8 mouse cellular contexts compared by ENCODE assay signal in the genomic region with DNA sequence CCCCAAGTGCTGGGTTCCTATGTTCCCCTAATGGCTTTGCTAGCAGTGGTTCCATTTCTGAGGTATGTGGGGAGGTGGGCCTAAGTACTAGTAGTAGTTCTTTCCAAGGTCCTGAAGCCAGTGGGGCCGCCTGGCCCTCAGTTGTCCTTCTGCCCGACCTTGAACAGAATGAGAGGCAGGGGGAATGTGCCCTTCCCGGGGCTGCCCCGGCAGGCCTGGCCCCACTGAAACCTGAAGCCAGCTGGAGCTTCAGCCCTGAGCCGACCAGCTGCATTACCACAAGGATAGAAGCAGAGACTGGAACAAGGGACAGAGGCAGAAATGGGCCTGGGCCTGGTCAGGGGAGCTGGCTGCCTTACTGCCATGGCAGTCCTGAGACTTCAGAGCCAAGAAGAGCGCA. TPM values are rescaled to one million over a fixed set of nuclear protein-coding genes. Genes with fewer than 3 reads are reported as not detected.
DNase-seq lines count a peak whose midpoint lies in the region; ATAC-seq lines count a peak whose summit lies in the region.

No protein-coding gene starts in this region.

- H3K36me3 ChIP-seq in midbrain, embryonic 15.5 days (replicated peaks) = peaks cover 14% of the 10 kb centered on the region

- H3K4me2 ChIP-seq in midbrain, embryonic 15.5 days = no peak overlapping the region

- no peak overlapping the region for H3K4me3 ChIP-seq in midbrain, embryonic 15.5 days

- ATAC-seq in midbrain, embryonic 15.5 days (replicated peaks) = no peak
- ATAC-seq in erythroid progenitor cell, adult 5-6 weeks (replicated peaks; ENCODE audit: low FRiP score, poor library complexity, severe bottlenecking) = no peak

- H3K27me3 ChIP-seq in midbrain, embryonic 15.5 days (replicated peaks) = no peaks in the 10 kb centered on the region

- WGBS in midbrain, embryonic 15.5 days = 67% methylated on average over 6 of the region's 6 CpGs

- H3K9ac ChIP-seq in midbrain, embryonic 15.5 days = no peak overlapping the region

- peak overlapping the region; percentile 52 for H3K27ac ChIP-seq in midbrain, embryonic 15.5 days

- peaks cover 45% of the 10 kb centered on the region for H3K4me1 ChIP-seq in midbrain, embryonic 15.5 days

- peak; percentile 48 to 59 for DNase-seq in heart, adult 18-20 months
- DNase-seq in heart, adult 8-10 months (ENCODE audit: low spot score) = no peak
- peak; percentile 65 for DNase-seq in gastrocnemius, postnatal 25 days
- DNase-seq in kidney, adult 18-20 months = peak; percentile 36
- DNase-seq in adipocyte (ENCODE audit: low spot score) = no peak
- no peak for DNase-seq in frontal cortex, postnatal 10 days (ENCODE audit: low spot score in 2 of 2)

- H3K9me3 ChIP-seq in midbrain, embryonic 15.5 days = no peaks in the 10 kb centered on the region

RNA-seq across cellular contexts. Expression of gene Cluh, which starts 4.1 kb away (rescaled TPM):
- 100 to 1,000 TPM; 209 to 234 TPM for total RNA-seq in heart, adult 18-20 months (2021)
- 100 to 1,000 TPM; 210 to 221 (median 215) TPM for total RNA-seq in heart, adult 8-10 months (2022)
- 100 to 1,000 TPM in 1 of 2 experiments, 10 to 100 TPM in 1; 94.5 to 102 TPM for total RNA-seq in gastrocnemius, postnatal 25 days (2021)
- polyA plus RNA-seq in midbrain, embryonic 15.5 days (2015; fragmentation: Nextera tagmentation; extraction: Ambion mirVana) = 18.2 TPM in 2 replicates
- 4.7 and 5.4 TPM in 2 replicates for total RNA-seq in erythroid progenitor cell, adult 5-6 weeks (2015; ENCODE audit: low replicate concordance)
- 5.3 and 5.6 TPM in 2 replicates for total RNA-seq in erythroid progenitor cell, adult 5-6 weeks (2017; ENCODE audit: low replicate concordance)

RNA-seq across cellular contexts. Expression of gene Ccdc92b, which starts 34.0 kb away (rescaled TPM):
- under 1 TPM; 0.20 to 0.26 TPM for total RNA-seq in heart, adult 18-20 months (2021)
- total RNA-seq in heart, adult 8-10 months (2022) = under 1 TPM; 0.09 to 0.47 (median 0.21) TPM
- under 1 TPM; 0.11 to 0.13 TPM for total RNA-seq in gastrocnemius, postnatal 25 days (2021)
- polyA plus RNA-seq in midbrain, embryonic 15.5 days (2015; fragmentation: Nextera tagmentation; extraction: Ambion mirVana) = 3.3 and 4.0 TPM in 2 replicates
- total RNA-seq in erythroid progenitor cell, adult 5-6 weeks (2015; ENCODE audit: low replicate concordance) = 11.9 and 21.0 TPM in 2 replicates
- total RNA-seq in erythroid progenitor cell, adult 5-6 weeks (2017; ENCODE audit: low replicate concordance) = 9.5 and 14.0 TPM in 2 replicates

RNA-seq across cellular contexts. Expression of gene Rap1gap2, which starts 42.7 kb away (rescaled TPM):
- 10 to 100 TPM; 74.4 to 94.6 TPM for total RNA-seq in heart, adult 18-20 months (2021)
- 10 to 100 TPM; 74.3 to 93.7 (median 83.1) TPM for total RNA-seq in heart, adult 8-10 months (2022)
- total RNA-seq in gastrocnemius, postnatal 25 days (2021) = 10 to 100 TPM in 1 of 2 experiments, 1 to 10 TPM in 1; 6.2 to 10.7 TPM
- 14.5 and 15.8 TPM in 2 replicates for polyA plus RNA-seq in midbrain, embryonic 15.5 days (2015; fragmentation: Nextera tagmentation; extraction: Ambion mirVana)
- total RNA-seq in erythroid progenitor cell, adult 5-6 weeks (2015; ENCODE audit: low replicate concordance) = 1.3 and 3.6 TPM in 2 replicates
- 1.2 and 3.0 TPM in 2 replicates for total RNA-seq in erythroid progenitor cell, adult 5-6 weeks (2017; ENCODE audit: low replicate concordance)

Comparison
In these comparisons a context has a peak if more than half of its experiments do, and no peak if none do; other contexts are left out.
1. DNase-seq: peak in heart, adult 18-20 months (2 of 2), gastrocnemius, postnatal 25 days (single experiment) and kidney, adult 18-20 months (single experiment); none in heart, adult 8-10 months (single experiment), adipocyte (single experiment) and frontal cortex, postnatal 10 days (0 of 2).
2. RNA of gene Cluh, which starts 4.1 kb away (total RNA-seq): 209 to 234 TPM in heart, adult 18-20 months, 210 to 221 TPM in heart, adult 8-10 months and 94.5 to 102 TPM in gastrocnemius, postnatal 25 days; 4.7 to 5.6 TPM in erythroid progenitor cell, adult 5-6 weeks; every median in the first group is over 10 times any median in the second.
3. RNA of gene Ccdc92b, which starts 34.0 kb away (total RNA-seq): 9.5 to 21.0 TPM in erythroid progenitor cell, adult 5-6 weeks; 0.09 to 0.47 TPM in heart, adult 8-10 months, 0.20 to 0.26 TPM in heart, adult 18-20 months and 0.11 to 0.13 TPM in gastrocnemius, postnatal 25 days; every median in the first group is over 4 times any median in the second.
4. RNA of gene Rap1gap2, which starts 42.7 kb away (total RNA-seq): 74.4 to 94.6 TPM in heart, adult 18-20 months and 74.3 to 93.7 TPM in heart, adult 8-10 months; 6.2 to 10.7 TPM in gastrocnemius, postnatal 25 days and 1.2 to 3.6 TPM in erythroid progenitor cell, adult 5-6 weeks; every median in the first group is over 4 times any median in the second.